Mouse (Mus musculus): ENCODE measurements at regions not wholly inside any gene's neighbourhood (a gene's known extent, or its start where the extent isn't known, plus 50 kb on each side); places are given as distances from the start of the nearest gene placed in this dataset.
A peak's percentile ranks its signal among the peaks of the same experiment; 100 is the strongest.

- Histone ChIP-seq H3K27me3 (ENCODE audit: control insufficient read depth, insufficient read depth, low read length) (no peaks in the 10 kb centered on the region), H3K79me2 (ENCODE audit: control insufficient read depth, insufficient read depth, low read length) (no peaks in the 10 kb centered on the region), H3K9ac (ENCODE audit: low read depth, low read length) (no peak overlapping the region), H3K36me3 (ENCODE audit: control insufficient read depth, insufficient read depth, low read length) (no peaks in the 10 kb centered on the region), H3K4me1 (ENCODE audit: control insufficient read depth, insufficient read depth, low read length) (no peaks in the 10 kb centered on the region), H3K4me3 (ENCODE audit: insufficient read depth, low read depth, low read length) (no peak overlapping the region), H3K27ac (replicated peaks; ENCODE audit: insufficient read depth, low read depth, low read length) (no peak overlapping the region)
- 80% methylated on average over 7 of the region's 7 CpGs for WGBS
- TF ChIP-seq POLR2A (IDR thresholded peaks at IDR 0.05; ENCODE audit: extremely low read depth, insufficient read depth, low read length) = no peak
- no peak for TF ChIP-seq CTCF (IDR thresholded peaks at IDR 0.05; ENCODE audit: low read depth, low read length)
- DNase-seq (ENCODE audit: extremely low read depth, low read depth, low spot score) = no peak
These were observed 1147.3 kb upstream of the Flrt2 start for GRCm38 (mm10) chr12:94544706-94545105.

- no peak overlapping the region for H3K9ac ChIP-seq (ENCODE audit: low read depth, low read length)
- WGBS = 79% methylated on average over 2 of the region's 2 CpGs
- H3K79me2 ChIP-seq (ENCODE audit: control insufficient read depth, insufficient read depth, low read length) = no peaks in the 10 kb centered on the region
These were observed 1131.4 kb upstream of the Flrt2 start for GRCm38 (mm10) chr12:94560374-94561194.

GRCm38 (mm10) chr12:94574981-94575380 lies 1117.0 kb upstream of the Flrt2 start:
- Histone ChIP-seq H3K9ac (ENCODE audit: low read depth, low read length) (no peak overlapping the region), H3K36me3 (ENCODE audit: control insufficient read depth, insufficient read depth, low read length) (no peaks in the 10 kb centered on the region), H3K4me1 (ENCODE audit: control insufficient read depth, insufficient read depth, low read length) (no peaks in the 10 kb centered on the region), H3K79me2 (ENCODE audit: control insufficient read depth, insufficient read depth, low read length) (no peaks in the 10 kb centered on the region), H3K27ac (replicated peaks; ENCODE audit: insufficient read depth, low read depth, low read length) (no peak overlapping the region), H3K27me3 (ENCODE audit: control insufficient read depth, insufficient read depth, low read length) (no peaks in the 10 kb centered on the region), H3K4me3 (ENCODE audit: insufficient read depth, low read depth, low read length) (no peak overlapping the region)
- no peak for DNase-seq (ENCODE audit: extremely low read depth, low read depth, low spot score)
- no peak for TF ChIP-seq CTCF (IDR thresholded peaks at IDR 0.05; ENCODE audit: low read depth, low read length)
- no peak for TF ChIP-seq POLR2A (IDR thresholded peaks at IDR 0.05; ENCODE audit: extremely low read depth, insufficient read depth, low read length)
- 98% methylated on average over 2 of the region's 2 CpGs for WGBS

More at GRCm38 (mm10) chr12:94560374-94561194, 1131.4 kb upstream of the Flrt2 start:
- H3K27ac ChIP-seq (replicated peaks; ENCODE audit: insufficient read depth, low read depth, low read length) = no peak overlapping the region
- H3K4me3 ChIP-seq (ENCODE audit: insufficient read depth, low read depth, low read length) = no peak overlapping the region
- H3K4me1 ChIP-seq (ENCODE audit: control insufficient read depth, insufficient read depth, low read length) = no peaks in the 10 kb centered on the region
- DNase-seq (ENCODE audit: extremely low read depth, low read depth, low spot score) = no peak
- H3K27me3 ChIP-seq (ENCODE audit: control insufficient read depth, insufficient read depth, low read length) = no peaks in the 10 kb centered on the region
- H3K36me3 ChIP-seq (ENCODE audit: control insufficient read depth, insufficient read depth, low read length) = no peaks in the 10 kb centered on the region
- TF ChIP-seq CTCF (IDR thresholded peaks at IDR 0.05; ENCODE audit: low read depth, low read length) = no peak
- no peak for TF ChIP-seq POLR2A (IDR thresholded peaks at IDR 0.05; ENCODE audit: extremely low read depth, insufficient read depth, low read length)

GRCm38 (mm10) chr12:94580345-94580744 lies 1111.7 kb upstream of the Flrt2 start:
- no peaks in the 10 kb centered on the region for H3K36me3 ChIP-seq (ENCODE audit: control insufficient read depth, insufficient read depth, low read length)
- no peaks in the 10 kb centered on the region for H3K27me3 ChIP-seq (ENCODE audit: control insufficient read depth, insufficient read depth, low read length)
- H3K9ac ChIP-seq (ENCODE audit: low read depth, low read length) = no peak overlapping the region
- DNase-seq (ENCODE audit: extremely low read depth, low read depth, low spot score) = peak; percentile 41
- no peak for TF ChIP-seq POLR2A (IDR thresholded peaks at IDR 0.05; ENCODE audit: extremely low read depth, insufficient read depth, low read length)
- no peak for TF ChIP-seq CTCF (IDR thresholded peaks at IDR 0.05; ENCODE audit: low read depth, low read length)
- no peak overlapping the region for H3K27ac ChIP-seq (replicated peaks; ENCODE audit: insufficient read depth, low read depth, low read length)
- 37% methylated on average over 4 of the region's 4 CpGs for WGBS
- H3K4me3 ChIP-seq (ENCODE audit: insufficient read depth, low read depth, low read length) = no peak overlapping the region
- H3K79me2 ChIP-seq (ENCODE audit: control insufficient read depth, insufficient read depth, low read length) = no peaks in the 10 kb centered on the region
- no peaks in the 10 kb centered on the region for H3K4me1 ChIP-seq (ENCODE audit: control insufficient read depth, insufficient read depth, low read length)

GRCm38 (mm10) chr12:94584309-94584708 lies 1107.7 kb upstream of the Flrt2 start:
- no peak overlapping the region for H3K4me3 ChIP-seq (ENCODE audit: insufficient read depth, low read depth, low read length)
- 56% methylated on average over 1 of the region's 1 CpGs for WGBS
- DNase-seq (ENCODE audit: extremely low read depth, low read depth, low spot score) = no peak
- no peak overlapping the region for H3K27ac ChIP-seq (replicated peaks; ENCODE audit: insufficient read depth, low read depth, low read length)
- no peak for TF ChIP-seq CTCF (IDR thresholded peaks at IDR 0.05; ENCODE audit: low read depth, low read length)
- TF ChIP-seq POLR2A (IDR thresholded peaks at IDR 0.05; ENCODE audit: extremely low read depth, insufficient read depth, low read length) = no peak
- no peaks in the 10 kb centered on the region for H3K4me1 ChIP-seq (ENCODE audit: control insufficient read depth, insufficient read depth, low read length)
- H3K79me2 ChIP-seq (ENCODE audit: control insufficient read depth, insufficient read depth, low read length) = no peaks in the 10 kb centered on the region
- H3K9ac ChIP-seq (ENCODE audit: low read depth, low read length) = no peak overlapping the region
- no peaks in the 10 kb centered on the region for H3K27me3 ChIP-seq (ENCODE audit: control insufficient read depth, insufficient read depth, low read length)
- H3K36me3 ChIP-seq (ENCODE audit: control insufficient read depth, insufficient read depth, low read length) = no peaks in the 10 kb centered on the region

DNA sequence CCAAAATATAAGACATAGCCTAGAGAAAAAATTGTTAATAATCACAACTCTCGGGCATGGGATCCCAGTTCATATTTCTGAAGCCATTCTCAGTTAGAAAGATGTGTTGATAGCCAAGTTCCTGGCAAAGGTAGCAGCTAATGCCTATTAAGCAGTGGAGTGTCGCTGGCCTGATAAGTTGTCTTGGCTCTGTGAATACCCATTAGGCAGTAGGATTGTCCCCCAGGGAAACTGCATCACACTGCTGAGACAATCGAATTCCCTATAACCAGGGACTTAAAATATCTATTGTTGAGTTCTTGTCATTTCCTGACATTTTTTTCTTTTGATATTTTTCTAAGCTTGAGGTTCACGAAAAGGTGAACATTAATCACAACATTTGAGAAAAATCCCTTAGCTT lies 1105.0 kb upstream of the Flrt2 start:
- TF ChIP-seq CTCF (IDR thresholded peaks at IDR 0.05; ENCODE audit: low read depth, low read length) = no peak
- no peak for TF ChIP-seq POLR2A (IDR thresholded peaks at IDR 0.05; ENCODE audit: extremely low read depth, insufficient read depth, low read length)
- no peaks in the 10 kb centered on the region for H3K27me3 ChIP-seq (ENCODE audit: control insufficient read depth, insufficient read depth, low read length)
- H3K9ac ChIP-seq (ENCODE audit: low read depth, low read length) = no peak overlapping the region
- no peak overlapping the region for H3K4me3 ChIP-seq (ENCODE audit: insufficient read depth, low read depth, low read length)
- no peaks in the 10 kb centered on the region for H3K79me2 ChIP-seq (ENCODE audit: control insufficient read depth, insufficient read depth, low read length)
- H3K27ac ChIP-seq (replicated peaks; ENCODE audit: insufficient read depth, low read depth, low read length) = no peak overlapping the region
- H3K36me3 ChIP-seq (ENCODE audit: control insufficient read depth, insufficient read depth, low read length) = no peaks in the 10 kb centered on the region
- WGBS = 69% methylated on average over 4 of the region's 4 CpGs
- H3K4me1 ChIP-seq (ENCODE audit: control insufficient read depth, insufficient read depth, low read length) = no peaks in the 10 kb centered on the region
- no peak for DNase-seq (ENCODE audit: extremely low read depth, low read depth, low spot score)
